Comparison of ENCODE assay signal across 9 mouse cellular contexts in genomic region chr1:120121930-120122530, GRCm38 (mm10). TPM values are rescaled to one million over a fixed set of nuclear protein-coding genes. Genes with fewer than 3 reads are reported as not detected.
A peak's percentile ranks its signal among the peaks of the same experiment; 100 is the strongest.
DNase-seq lines count a peak whose midpoint lies in the region; ATAC-seq and TF ChIP-seq lines count a peak whose summit lies in the region.
"Had no signal": no experiment of that assay in that cellular context is flagged by ENCODE, and none has a peak within 500 bp of the region (broad histone marks: within the 10 kb centered on the region; RNA-seq: fewer than 3 reads in every experiment).

No protein-coding gene starts in this region.

- peaks cover 5% of the 10 kb centered on the region; the same call in 1 of the 2 replicates for H3K36me3 ChIP-seq in kidney, embryonic 16.5 days (ENCODE audit: insufficient read depth, low read length)
- peaks cover 11% of the 10 kb centered on the region; the same call in 1 of the 2 replicates for H3K36me3 ChIP-seq in intestine, embryonic 14.5 days (ENCODE audit: control insufficient read depth, insufficient read depth, low read length)
- H3K36me3 ChIP-seq in midbrain, postnatal 0 days (ENCODE audit: insufficient read depth, low read length): no peaks in the 10 kb centered on the region

- peaks cover 44% of the 10 kb centered on the region for H3K4me1 ChIP-seq in kidney, embryonic 16.5 days (ENCODE audit: insufficient read depth, low read length)
- H3K4me1 ChIP-seq in brown adipose tissue, adult 24 weeks (ENCODE audit: control insufficient read depth, insufficient read depth, insufficient read length, low read length): peaks cover 7% of the 10 kb centered on the region; the same call in 1 of the 2 replicates
- peaks cover 4% of the 10 kb centered on the region; the same call in 1 of the 2 replicates for H3K4me1 ChIP-seq in intestine, embryonic 14.5 days (replicated peaks; ENCODE audit: control insufficient read depth, insufficient read depth, low read length)
- H3K4me1 ChIP-seq in midbrain, postnatal 0 days (ENCODE audit: insufficient read depth, low read length): 0 out of 2 replicates have a peak, but pooled peaks cover 8% of the 10 kb centered on the region

- H3K9ac ChIP-seq in kidney, embryonic 16.5 days (replicated peaks; ENCODE audit: low read length): peak overlapping the region; percentile 76
- peak overlapping the region; percentile 63 for H3K9ac ChIP-seq in intestine, embryonic 14.5 days (ENCODE audit: low read length)
- H3K9ac ChIP-seq in midbrain, postnatal 0 days (replicated peaks; ENCODE audit: low read length, poor library complexity, severe bottlenecking): peak overlapping the region; percentile 46; the same call in 1 of the 2 replicates

- H3K9me3 ChIP-seq in kidney, embryonic 16.5 days (ENCODE audit: low read length): no peaks in the 10 kb centered on the region
- H3K9me3 ChIP-seq in intestine, embryonic 14.5 days (ENCODE audit: control insufficient read depth, low read length): no peaks in the 10 kb centered on the region
- H3K9me3 ChIP-seq in midbrain, postnatal 0 days (ENCODE audit: low read length): no peaks in the 10 kb centered on the region

- H3K27ac ChIP-seq in kidney, embryonic 16.5 days (ENCODE audit: low read length): peak overlapping the region; percentile 92
- peak overlapping the region; percentile 82 for H3K27ac ChIP-seq in brown adipose tissue, adult 24 weeks (replicated peaks; ENCODE audit: low read depth, low read length)
- H3K27ac ChIP-seq in intestine, embryonic 14.5 days (ENCODE audit: low read depth): peak overlapping the region; percentile 94
- H3K27ac ChIP-seq in midbrain, postnatal 0 days (ENCODE audit: low read depth, low read length): peak overlapping the region; percentile 82; the same call in 1 of the 2 replicates

- H3K4me2 ChIP-seq in kidney, embryonic 16.5 days (replicated peaks; ENCODE audit: low read depth, low read length): peak overlapping the region; percentile 75
- H3K4me2 ChIP-seq in intestine, embryonic 14.5 days (ENCODE audit: low read length): peak overlapping the region; percentile 74
- peak overlapping the region; percentile 93 for H3K4me2 ChIP-seq in midbrain, postnatal 0 days (ENCODE audit: low read depth, low read length, poor library complexity, severe bottlenecking)

- peak overlapping the region; percentile 65 for H3K4me3 ChIP-seq in kidney, embryonic 16.5 days (ENCODE audit: low read length)
- H3K4me3 ChIP-seq in brown adipose tissue, adult 24 weeks (ENCODE audit: insufficient read depth, low read depth, low read length): peak overlapping the region; percentile 76
- H3K4me3 ChIP-seq in intestine, embryonic 14.5 days (ENCODE audit: low read depth, low read length): peak overlapping the region; percentile 50
- H3K4me3 ChIP-seq in midbrain, postnatal 0 days (ENCODE audit: low read depth, low read length): peak overlapping the region; percentile 63

- ATAC-seq in kidney, embryonic 16.5 days (ENCODE audit: low FRiP score, low TSS enrichment): no peak
- ATAC-seq in intestine, embryonic 14.5 days (replicated peaks; ENCODE audit: low FRiP score, low TSS enrichment, low read depth): no peak
- ATAC-seq in midbrain, postnatal 0 days (ENCODE audit: low FRiP score): no peak
- no peak for ATAC-seq in activated CD4-positive, CD25-positive, alpha-beta regulatory T cell, adult 4 months

- TF ChIP-seq CTCF in midbrain, postnatal 0 days (IDR thresholded peaks at IDR 0.05): no peak

- H3K27me3 ChIP-seq in kidney, embryonic 16.5 days (ENCODE audit: insufficient read depth, low read length): no peaks in the 10 kb centered on the region
- no peaks in the 10 kb centered on the region for H3K27me3 ChIP-seq in intestine, embryonic 14.5 days (replicated peaks; ENCODE audit: control insufficient read depth, insufficient read depth, low read length)
- no peaks in the 10 kb centered on the region for H3K27me3 ChIP-seq in midbrain, postnatal 0 days (ENCODE audit: insufficient read depth, low read length)

- whole genome bisulfite sequencing in kidney, embryonic 16.5 days: 86% methylated on average over 9 of the region's 9 CpGs
- 87% methylated on average over 9 of the region's 9 CpGs for WGBS in intestine, embryonic 14.5 days
- 89% methylated on average over 9 of the region's 9 CpGs for WGBS in midbrain, postnatal 0 days

- DNase-seq in kidney, adult 9 months: no peak
- DNase-seq in intestine, embryonic 14.5 days (ENCODE audit: low spot score): no peak
- no peak for DNase-seq in midbrain, postnatal 0 days (ENCODE audit: low spot score)
- DNase-seq in cerebellum, postnatal 4 days (ENCODE audit: low spot score in 2 of 2): no peak
- DNase-seq in Muller cell, postnatal 12 days (ENCODE audit: inconsistent ontology term): no peak
- DNase-seq: lung, adult 18-20 months had no signal

RNA-seq across cellular contexts. Expression of gene 3110009E18Rik, which starts 1.0 kb away (rescaled TPM):
- 13.5 and 16.7 TPM in 2 replicates for polyA plus RNA-seq in kidney, embryonic 16.5 days (2015; fragmentation: Nextera tagmentation; extraction: Ambion mirVana)
- polyA plus RNA-seq in brown adipose tissue, adult 24 weeks (2012; ENCODE audit: insufficient read depth, insufficient read length, missing spikeins): 3.3 and 8.9 TPM in 2 replicates
- polyA plus RNA-seq in intestine, embryonic 14.5 days (2014; fragmentation: Nextera tagmentation; extraction: Ambion mirVana): 17.3 and 21.3 TPM in 2 replicates
- total RNA-seq in midbrain, postnatal 0 days (2014; rRNA removed): 0.77 and 1.9 TPM in 2 replicates
- polyA plus RNA-seq in midbrain, postnatal 0 days (2015; fragmentation: Nextera tagmentation; extraction: Ambion mirVana): 11.4 and 15.7 TPM in 2 replicates
- polyA plus RNA-seq in activated CD4-positive, CD25-positive, alpha-beta regulatory T cell, adult 4 months (2017; shearing (Covaris generic)): 10 to 100 TPM; 25.9 to 27.3 TPM

RNA-seq across cellular contexts. Expression of gene Dbi, which starts 1.2 kb away (rescaled TPM):
- polyA plus RNA-seq in kidney, embryonic 16.5 days (2015; fragmentation: Nextera tagmentation; extraction: Ambion mirVana): 658 and 708 TPM in 2 replicates
- 8,737 and 9,357 TPM in 2 replicates for polyA plus RNA-seq in brown adipose tissue, adult 24 weeks (2012; ENCODE audit: insufficient read depth, insufficient read length, missing spikeins)
- polyA plus RNA-seq in intestine, embryonic 14.5 days (2014; fragmentation: Nextera tagmentation; extraction: Ambion mirVana): 752 and 816 TPM in 2 replicates
- 515 and 540 TPM in 2 replicates for total RNA-seq in midbrain, postnatal 0 days (2014; rRNA removed)
- 1,809 and 1,897 TPM in 2 replicates for polyA plus RNA-seq in midbrain, postnatal 0 days (2015; fragmentation: Nextera tagmentation; extraction: Ambion mirVana)
- polyA plus RNA-seq in activated CD4-positive, CD25-positive, alpha-beta regulatory T cell, adult 4 months (2017; shearing (Covaris generic)): 100 to 1,000 TPM; 210 to 248 TPM

RNA-seq across cellular contexts. Expression of gene Tmem37, which starts 48.2 kb away (rescaled TPM):
- polyA plus RNA-seq in kidney, embryonic 16.5 days (2015; fragmentation: Nextera tagmentation; extraction: Ambion mirVana): 78.9 and 83.5 TPM in 2 replicates
- 53.3 and 66.7 TPM in 2 replicates for polyA plus RNA-seq in brown adipose tissue, adult 24 weeks (2012; ENCODE audit: insufficient read depth, insufficient read length, missing spikeins)
- 12.4 and 17.6 TPM in 2 replicates for polyA plus RNA-seq in intestine, embryonic 14.5 days (2014; fragmentation: Nextera tagmentation; extraction: Ambion mirVana)
- 2.7 and 4.0 TPM in 2 replicates for total RNA-seq in midbrain, postnatal 0 days (2014; rRNA removed)
- 6.9 and 7.5 TPM in 2 replicates for polyA plus RNA-seq in midbrain, postnatal 0 days (2015; fragmentation: Nextera tagmentation; extraction: Ambion mirVana)
- 1 to 10 TPM; 1.4 to 2.5 TPM for polyA plus RNA-seq in activated CD4-positive, CD25-positive, alpha-beta regulatory T cell, adult 4 months (2017; shearing (Covaris generic))
